Mouse (Mus musculus): ENCODE measurements around the gene Tdrd6. TPM values are rescaled to one million over a fixed set of nuclear protein-coding genes. Genes with fewer than 3 reads are reported as not detected.

Gene Tdrd6
- polyA plus RNA-seq (2012; rRNA removed) = 0.86 and 1.1 TPM in 2 replicates

DNA sequence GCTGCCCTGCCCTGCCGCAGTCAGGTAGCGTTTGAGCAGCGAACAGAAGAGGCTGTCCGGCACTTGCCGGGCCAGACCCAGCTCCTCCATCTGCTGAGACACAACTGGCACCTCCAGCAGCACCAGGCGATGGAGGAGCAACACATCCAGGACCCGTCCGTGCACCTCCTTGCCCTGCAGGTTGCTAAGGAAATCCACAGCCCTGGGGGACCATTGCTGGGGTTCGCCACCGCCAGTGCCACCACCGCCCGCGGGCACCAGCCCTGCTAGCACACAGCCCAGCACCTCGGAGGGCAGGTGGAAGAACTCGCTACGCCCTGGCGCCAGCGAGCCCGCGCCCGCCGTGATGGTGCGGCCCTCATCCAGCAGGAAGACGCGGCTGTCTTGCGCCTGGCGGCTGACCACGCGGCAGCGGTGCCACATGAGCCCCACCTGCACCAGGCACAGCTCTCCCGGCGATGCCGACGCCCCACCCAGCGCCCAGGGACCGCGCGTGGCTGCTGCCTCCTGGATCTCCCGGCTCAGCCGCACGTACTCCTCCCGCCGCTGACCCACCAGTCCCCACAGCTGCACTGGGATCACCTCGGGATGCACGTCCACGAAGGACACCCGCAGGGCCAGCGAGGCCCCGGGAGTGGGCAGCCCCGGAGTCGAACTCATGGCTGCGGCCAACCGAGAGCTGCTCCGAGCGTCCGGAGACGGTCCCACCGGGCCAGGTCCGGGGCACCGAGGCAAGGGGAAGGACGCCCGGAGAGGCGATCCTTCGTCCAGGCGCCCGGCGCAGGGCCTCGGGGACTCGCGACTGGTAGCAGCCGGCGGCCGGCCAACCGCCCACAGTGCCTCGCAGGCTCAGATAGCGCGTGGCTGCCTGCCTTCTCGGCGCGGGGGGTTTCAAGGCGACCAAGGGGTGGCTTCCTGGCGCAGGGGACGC, at the start of gene Tdrd6:
Gene Tdrd6, minus strand, starts transcription at position 804 of the 931 bp plus-strand sequence.

DNA sequence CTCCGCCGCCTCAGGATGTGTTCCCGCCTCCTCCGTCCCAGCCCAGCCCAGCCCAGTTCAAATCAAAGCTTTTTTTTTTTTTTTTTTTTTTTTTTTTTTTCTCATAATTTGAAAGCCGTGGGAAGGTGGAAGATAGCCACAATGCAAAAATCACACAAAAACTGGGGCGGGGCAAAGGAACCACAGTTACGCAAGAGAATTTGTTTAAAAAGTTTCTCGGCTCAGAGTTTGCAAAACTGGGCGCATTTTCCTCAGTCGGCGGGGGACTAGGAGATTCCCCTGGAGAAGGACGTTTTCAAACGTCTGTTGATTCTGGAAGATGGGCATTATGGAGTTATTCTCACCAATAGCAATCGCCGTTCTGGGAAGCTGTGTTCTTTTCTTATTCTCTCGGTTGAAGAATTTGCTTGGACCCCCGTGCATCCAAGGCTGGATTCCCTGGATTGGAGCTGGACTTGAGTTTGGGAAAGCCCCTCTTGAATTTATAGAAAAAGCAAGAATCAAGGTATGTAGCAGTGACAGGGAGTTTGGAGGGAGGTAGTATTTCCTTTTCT, 37.3 kb upstream of the Tdrd6 start, which contains the start of gene Cyp39a1:
Gene Cyp39a1, plus strand, starts transcription at position 136 of the 554 bp plus-strand sequence.

DNA sequence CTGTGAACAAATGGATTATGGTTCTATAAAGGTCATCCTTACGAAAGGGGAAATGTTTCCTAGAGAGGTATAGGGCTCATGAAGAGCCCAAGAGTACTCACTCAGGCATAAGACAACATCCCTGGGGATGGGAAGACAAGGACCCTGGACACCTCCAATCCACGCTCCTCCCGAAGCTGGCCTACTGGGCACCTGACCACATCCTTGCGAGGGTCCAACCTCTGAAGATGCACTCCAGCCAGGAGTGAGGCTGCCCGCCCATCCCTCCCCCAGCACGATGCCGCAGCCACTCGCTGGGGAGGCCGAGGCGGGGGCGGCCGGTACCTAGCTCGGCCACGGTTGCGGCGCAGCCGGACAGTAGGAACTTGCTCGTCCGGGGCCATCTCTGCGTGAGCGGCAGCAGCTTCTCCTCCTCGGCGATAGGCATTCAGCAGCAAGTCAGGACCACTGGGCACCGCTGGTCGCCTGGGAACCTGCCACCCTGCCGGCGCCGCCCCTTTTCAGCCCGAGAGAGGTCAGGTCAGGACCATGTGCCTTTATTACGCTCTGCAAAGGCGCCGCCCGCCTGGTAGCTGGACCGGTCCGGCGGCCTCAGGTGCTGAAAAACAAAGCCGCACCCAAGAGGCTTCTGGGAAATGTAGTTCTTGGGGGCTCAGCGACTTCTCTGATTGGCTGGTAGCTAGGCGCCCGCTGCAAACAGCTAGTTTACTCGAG, 36.6 kb upstream of the Tdrd6 start, which contains the start of gene Slc25a27:
Gene Slc25a27, minus strand, starts transcription at position 639 of the 714 bp plus-strand sequence.

DNA sequence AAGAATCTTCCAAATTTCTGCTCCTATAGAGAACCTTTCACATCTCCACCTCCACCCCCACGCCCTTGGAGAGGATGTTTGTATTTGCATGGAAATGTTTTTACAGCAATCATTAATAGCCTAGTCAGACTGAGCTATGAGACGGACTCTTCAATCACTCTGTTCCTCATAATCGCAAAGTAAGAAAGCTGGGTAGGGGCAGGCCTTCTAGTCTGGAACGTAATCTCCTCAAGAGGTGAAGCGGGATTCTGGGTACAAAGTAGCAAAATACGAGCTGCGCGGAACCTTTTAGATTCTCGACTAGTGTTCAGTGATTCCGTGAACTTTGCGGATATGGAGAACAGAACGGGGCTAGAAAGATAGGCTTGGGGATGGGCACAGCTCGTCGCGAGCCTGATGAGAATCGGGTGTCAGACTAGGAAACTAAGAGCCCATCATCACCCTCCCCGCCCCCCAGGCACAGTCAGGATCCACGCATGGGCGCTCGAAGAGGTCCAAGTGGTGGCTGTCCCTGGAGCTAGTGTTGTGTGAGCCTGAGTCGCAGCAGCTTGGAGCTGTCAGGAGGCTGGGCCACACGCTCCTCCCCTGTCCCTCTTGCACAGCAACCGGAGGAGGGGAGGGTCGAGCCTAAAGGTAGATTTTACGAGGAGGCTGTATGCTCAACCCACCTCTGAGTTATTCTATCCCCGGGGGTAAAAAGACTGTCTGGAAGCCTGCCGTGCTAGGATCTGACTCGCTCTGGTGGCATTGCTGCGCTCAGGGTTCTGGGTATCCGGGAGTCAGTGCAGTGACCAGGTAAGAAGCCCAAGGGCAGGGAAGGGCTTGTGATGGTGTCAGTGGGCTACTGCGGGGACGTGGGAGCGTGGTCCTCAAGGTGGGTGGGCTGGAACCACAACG, 61.9 kb downstream of the Tdrd6 start, which contains the start of gene Pla2g7:
Gene Pla2g7, plus strand, starts transcription at position 107 of the 897 bp plus-strand sequence.

Other genes starting within 250 kb of the Tdrd6 start
- gene Mep1a, start 127.5 kb downstream of the Tdrd6 start, polyA plus RNA-seq (2012; rRNA removed) = 0.04 and 0.08 TPM in 2 replicates
- gene Ankrd66, start 86.7 kb downstream of the Tdrd6 start, polyA plus RNA-seq (2012; rRNA removed) = 0.86 and 1.0 TPM in 2 replicates
- 8.8 and 12.9 TPM in 2 replicates for gene Pla2g7, start 62.2 kb downstream of the Tdrd6 start, polyA plus RNA-seq (2012; rRNA removed)
- 71.5 and 75.9 TPM in 2 replicates for gene Slc25a27, start 36.9 kb upstream of the Tdrd6 start, polyA plus RNA-seq (2012; rRNA removed)
- gene Cyp39a1, start 37.1 kb upstream of the Tdrd6 start, polyA plus RNA-seq (2012; rRNA removed) = 5.7 and 6.6 TPM in 2 replicates
- gene Rcan2, start 171.1 kb upstream of the Tdrd6 start, polyA plus RNA-seq (2012; rRNA removed) = 47.3 and 60.1 TPM in 2 replicates